Mouse (Mus musculus) intestine, postnatal 0 days (tissue): Measurements from ENCODE around the gene Notch3. TPM values are rescaled to one million over a fixed set of nuclear protein-coding genes. Genes with fewer than 3 reads are reported as not detected.
A peak's percentile ranks its signal among the peaks of the same experiment; 100 is the strongest.

Experiments used
- ATAC-seq: fragments of 200-750 bp; cut with Nextera tagmentation; 2 replicates; pipeline ENCODE4 v1.8.0; 2017; ENCODE audit warnings: mild to moderate bottlenecking, moderate TSS enrichment, moderate library complexity
- H3K27ac ChIP-seq: fragments of 300-500 bp; sonication (generic); 2 replicates; pipeline ENCODE4 v1.5.1; 2014; ENCODE audit warnings: mild to moderate bottlenecking, low read depth, low read length, moderate library complexity
- H3K27me3 ChIP-seq: fragments of 300-500 bp; sonication (generic); replicated peaks from 2 replicates; pipeline ENCODE4 v1.6.1; 2014; ENCODE audit warnings: low read length, mixed read lengths; ENCODE audit not compliant: control insufficient read depth, insufficient read depth
- H3K36me3 ChIP-seq: fragments of 300-500 bp; sonication (generic); 2 replicates; pipeline ENCODE4 v1.6.1; 2014; ENCODE audit warnings: mild to moderate bottlenecking, moderate library complexity; ENCODE audit not compliant: control insufficient read depth, insufficient read depth
- H3K4me1 ChIP-seq: fragments of 300-500 bp; sonication (generic); replicated peaks from 2 replicates; pipeline ENCODE4 v1.6.1; 2014; ENCODE audit warnings: antibody characterized with exemption, low read length, mixed read lengths; ENCODE audit not compliant: control insufficient read depth, insufficient read depth
- H3K4me2 ChIP-seq: fragments of 300-500 bp; sonication (generic); replicated peaks from 2 replicates; pipeline ENCODE4 v1.6.1; 2014; ENCODE audit warnings: low read depth, mild to moderate bottlenecking, moderate library complexity
- H3K4me3 ChIP-seq: fragments of 300-500 bp; sonication (generic); 2 replicates; pipeline ENCODE4 v1.5.1; 2014; ENCODE audit warnings: low read depth, low read length
- H3K9ac ChIP-seq: fragments of 300-500 bp; sonication (generic); 2 replicates; pipeline ENCODE4 v1.6.1; 2014; ENCODE audit warnings: mild to moderate bottlenecking, low read depth, low read length
- H3K9me3 ChIP-seq: fragments of 300-500 bp; sonication (generic); 2 replicates; pipeline ENCODE4 v1.6.1; 2016; ENCODE audit warnings: mixed run types; ENCODE audit not compliant: control insufficient read depth
- CTCF ChIP-seq: sonication (generic); IDR thresholded peaks from 2 replicates; pipeline ENCODE4 v1.5.1; 2016; ENCODE audit warnings: low read depth, mild to moderate bottlenecking, control low read depth, antibody characterized with exemption, moderate library complexity
- WGBS: fragments of 180-500 bp; shearing (Covaris S2); extraction: QIAGEN DNeasy Blood & Tissue Kit; methylation state at CpG from one replicate; pipeline ENCODE4 v1.1.7; 2014; 5-methylcytosine and 5-hydroxymethylcytosine counted together
- polyA plus RNA-seq: library from polyadenylated mRNA; unstranded; fragments of >200 nt; fragmentation: Nextera tagmentation; extraction: Ambion mirVana; gene quantifications from 2 replicates; pipeline ENCODE4 v1.2.1, GENCODE M21; 2015

The Notch3 gene
- polyA plus RNA-seq, 1 experiment from 2014 or later, result 2.0 TPM

DNA sequence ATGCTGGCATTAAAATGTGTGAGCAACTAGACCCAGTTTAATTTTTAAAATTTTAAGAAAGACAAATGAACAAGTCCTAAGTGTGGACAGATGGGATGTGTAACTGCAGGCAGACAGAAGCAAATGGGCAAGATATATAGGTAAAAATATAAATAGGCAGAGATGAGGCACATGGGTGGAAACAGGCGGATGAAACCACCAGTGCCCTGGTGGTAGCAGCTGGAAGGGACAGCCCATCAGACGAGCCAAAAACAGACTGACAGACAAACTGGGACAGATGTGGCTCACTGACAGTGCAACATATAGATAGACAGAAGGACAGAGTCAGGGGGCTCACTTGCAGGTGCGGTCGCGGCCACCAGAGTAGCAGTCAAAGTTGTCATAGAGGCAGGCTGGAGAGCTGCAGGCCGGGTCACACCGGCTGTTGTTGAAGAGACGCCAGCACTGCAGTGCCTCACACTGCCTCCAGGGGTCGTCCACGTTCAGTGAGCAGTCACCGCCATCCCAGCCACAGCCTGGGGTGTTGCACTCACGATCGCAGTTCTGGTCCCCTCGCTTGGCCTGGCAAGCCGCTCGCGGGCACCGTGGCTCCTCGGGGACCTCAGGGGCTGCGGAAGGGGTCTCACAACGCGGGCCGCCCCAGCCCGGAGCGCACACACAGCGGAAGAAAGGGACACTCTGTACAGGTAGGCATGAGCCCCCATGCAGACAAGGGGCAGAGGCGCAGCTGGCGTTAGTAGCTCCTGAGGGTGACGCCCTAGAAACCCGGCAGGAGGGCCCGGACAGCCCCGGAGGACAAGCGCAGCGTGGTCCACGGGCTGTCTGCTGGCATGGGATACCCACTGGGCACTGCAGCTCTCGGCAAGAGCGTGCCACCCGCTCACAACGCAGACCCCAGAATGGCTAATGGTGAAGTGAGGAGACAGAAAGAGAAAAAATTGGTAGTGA, 23.5 kb downstream of the Notch3 start:
- Histone ChIP-seq H3K4me1 (no peaks in the 10 kb centered on the region), H3K4me3 (peak overlapping the region; percentile 18; the same call in 1 of the 2 replicates), H3K36me3 (peaks cover 4% of the 10 kb centered on the region; the same call in 1 of the 2 replicates), H3K9me3 (no peaks in the 10 kb centered on the region), H3K9ac (no peak overlapping the region), H3K27ac (no peak overlapping the region; the same call in 1 of the 2 replicates), H3K4me2 (peak overlapping the region; percentile 68), H3K27me3 (no peaks in the 10 kb centered on the region)
- ATAC-seq, result peak; percentile 78
- peak; percentile 96 for TF ChIP-seq CTCF
- WGBS, result 30% methylated on average over 39 of the region's 39 CpGs

- Histone ChIP-seq H3K9me3 (no peaks in the 10 kb centered on the region), H3K36me3 (peaks cover 4% of the 10 kb centered on the region; the same call in 1 of the 2 replicates), H3K27ac (no peak overlapping the region), H3K4me3 (no peak overlapping the region), H3K27me3 (no peaks in the 10 kb centered on the region), H3K4me2 (no peak overlapping the region), H3K9ac (no peak overlapping the region), H3K4me1 (no peaks in the 10 kb centered on the region)
- no peak for ATAC-seq
- WGBS, result 100% methylated on average over 1 of the region's 1 CpGs
- no peak for TF ChIP-seq CTCF
Observed at GRCm38 (mm10) chr17:32142234-32142633, 24.4 kb downstream of the Notch3 start.

DNA sequence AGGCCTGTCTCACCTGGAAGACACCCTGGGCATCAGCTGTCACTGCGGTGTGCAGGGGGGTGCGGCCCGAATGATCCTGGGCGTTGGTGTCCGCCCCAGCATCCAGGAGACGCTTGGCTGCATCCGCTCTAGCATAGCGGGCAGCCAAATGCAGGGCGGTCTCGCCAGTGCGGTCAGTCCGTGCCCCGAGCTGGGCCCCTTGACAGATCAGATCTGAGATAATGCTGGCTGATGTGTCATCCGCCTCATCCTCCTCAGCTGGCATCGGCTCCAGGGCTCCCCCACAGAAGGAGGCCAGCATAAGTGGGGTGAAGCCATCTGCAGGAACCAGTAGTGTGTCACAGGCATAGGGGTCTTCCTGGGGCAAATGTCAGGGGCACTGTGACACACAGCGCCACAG, 33.3 kb downstream of the Notch3 start:
- H3K9me3 ChIP-seq, result no peaks in the 10 kb centered on the region
- H3K4me2 ChIP-seq, result no peak overlapping the region
- no peak overlapping the region for H3K4me3 ChIP-seq
- WGBS, result 91% methylated on average over 16 of the region's 16 CpGs
- H3K4me1 ChIP-seq, result no peaks in the 10 kb centered on the region
- no peak for ATAC-seq
- TF ChIP-seq CTCF, result no peak
- no peak overlapping the region for H3K9ac ChIP-seq
- no peak overlapping the region for H3K27ac ChIP-seq
- no peaks in the 10 kb centered on the region for H3K27me3 ChIP-seq
- H3K36me3 ChIP-seq, result no peaks in the 10 kb centered on the region; the same call in 1 of the 2 replicates

GRCm38 (mm10) chr17:32132087-32132486, 34.6 kb downstream of the Notch3 start:
- Histone ChIP-seq H3K4me2 (no peak overlapping the region), H3K4me3 (no peak overlapping the region), H3K9me3 (no peaks in the 10 kb centered on the region), H3K27me3 (no peaks in the 10 kb centered on the region), H3K9ac (no peak overlapping the region), H3K36me3 (no peaks in the 10 kb centered on the region), H3K27ac (no peak overlapping the region), H3K4me1 (no peaks in the 10 kb centered on the region)
- no peak for ATAC-seq
- TF ChIP-seq CTCF, result no peak
- 93% methylated on average over 11 of the region's 11 CpGs for WGBS

DNA sequence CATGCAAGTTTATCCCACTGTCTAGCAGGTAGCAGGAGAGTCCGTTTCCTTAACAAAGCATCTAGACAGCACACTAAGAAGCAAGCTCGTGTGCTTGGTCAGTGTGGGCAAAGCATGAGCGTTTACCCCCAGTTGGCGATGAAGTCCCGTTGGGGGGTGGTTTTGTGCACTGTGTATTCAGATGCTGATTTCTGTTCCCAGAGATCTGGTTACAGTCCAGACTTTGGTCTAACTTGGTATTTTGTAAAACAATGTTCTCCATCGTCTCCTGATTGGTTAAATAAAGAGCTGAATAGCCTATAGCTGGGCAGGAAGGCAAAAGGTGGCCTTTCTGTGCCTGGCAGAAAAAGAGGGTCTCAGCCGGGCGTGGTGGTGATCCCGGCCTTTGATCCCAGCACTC, 36.1 kb downstream of the Notch3 start:
- no peak overlapping the region for H3K4me2 ChIP-seq
- ATAC-seq, result no peak
- WGBS, result 92% methylated on average over 9 of the region's 9 CpGs
- no peak overlapping the region for H3K27ac ChIP-seq
- no peak for TF ChIP-seq CTCF
- H3K9ac ChIP-seq, result no peak overlapping the region
- H3K4me3 ChIP-seq, result no peak overlapping the region
- no peaks in the 10 kb centered on the region for H3K4me1 ChIP-seq
- no peaks in the 10 kb centered on the region for H3K9me3 ChIP-seq
- no peaks in the 10 kb centered on the region for H3K27me3 ChIP-seq
- H3K36me3 ChIP-seq, result no peaks in the 10 kb centered on the region

- no peak for ATAC-seq
- Histone ChIP-seq H3K4me1 (no peaks in the 10 kb centered on the region), H3K27ac (no peak overlapping the region), H3K36me3 (no peaks in the 10 kb centered on the region), H3K27me3 (no peaks in the 10 kb centered on the region), H3K4me2 (no peak overlapping the region), H3K9me3 (no peaks in the 10 kb centered on the region), H3K4me3 (no peak overlapping the region), H3K9ac (no peak overlapping the region)
- WGBS, result 75% methylated on average over 2 of the region's 2 CpGs
- TF ChIP-seq CTCF, result no peak
Observed at GRCm38 (mm10) chr17:32127195-32127594, 39.5 kb downstream of the Notch3 start.
